Mouse (Mus musculus) megakaryocyte, embryonic 14.5 days (primary cell): ENCODE data around the gene Wdr6.

Experiments used
- FLI1 ChIP-seq: IDR thresholded peaks from 2 replicates; pipeline ENCODE4 v1.6.1; 2012; ENCODE audit warnings: low read length, inconsistent platforms, mixed read lengths
- GATA1 ChIP-seq: IDR thresholded peaks from 3 replicates; pipeline ENCODE4 v1.6.1; 2012; ENCODE audit warnings: mixed read lengths, low read length, inconsistent platforms, borderline replicate concordance

DNA sequence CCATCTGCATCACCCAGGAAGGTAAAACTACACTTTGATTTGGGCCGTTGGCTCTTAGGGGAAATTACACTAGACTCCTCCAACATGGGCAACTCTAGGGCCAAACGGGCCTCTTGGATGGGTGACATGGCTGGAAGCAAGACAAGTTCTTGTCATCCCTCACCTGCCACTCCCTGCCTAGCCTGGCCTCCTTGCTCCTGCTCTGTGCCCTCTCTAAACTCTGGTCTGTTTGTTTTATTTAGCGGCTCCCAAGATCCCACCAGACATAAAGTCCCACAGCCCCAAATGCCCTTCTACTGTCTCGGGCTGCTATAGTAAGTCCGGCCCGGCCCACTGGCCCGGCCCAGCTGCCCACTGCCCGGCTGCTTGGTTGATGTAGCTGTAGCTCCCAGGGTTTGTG lies 14.9 kb downstream of the Wdr6 start:
- TF ChIP-seq GATA1 (no peak), FLI1 (no peak)
